Mouse (Mus musculus): ENCODE data around the gene Hormad2.

Gene Hormad2

GRCm38 (mm10) chr11:4446195-4446868, 5.4 kb upstream of the Hormad2 start:
- DNase-seq (ENCODE audit: low read depth) = no peak

DNA sequence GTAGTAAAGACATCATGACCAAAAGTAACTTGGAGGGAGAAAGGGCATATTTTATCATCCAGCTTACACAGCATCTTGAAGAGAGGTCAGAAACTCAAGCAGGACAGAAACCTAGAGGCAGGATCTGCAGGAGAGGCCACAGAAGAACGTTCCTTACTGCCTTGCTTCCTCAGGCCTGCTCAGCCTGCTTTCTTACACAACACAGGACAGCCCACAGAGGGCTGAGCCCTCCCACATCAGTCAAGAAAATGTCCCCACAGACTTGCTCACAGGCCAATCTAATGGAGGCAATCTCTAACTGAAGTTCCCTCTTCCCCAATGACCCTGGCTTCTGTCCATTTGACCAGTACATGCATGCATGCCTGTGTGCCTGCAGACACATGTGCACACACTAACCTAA, 1.4 kb upstream of the Hormad2 start:
- DNase-seq (ENCODE audit: low read depth) = no peak

GRCm38 (mm10) chr11:4438211-4438610, 2.7 kb downstream of the Hormad2 start:
- no peak for DNase-seq (ENCODE audit: low read depth)

GRCm38 (mm10) chr11:4437318-4437717, 3.6 kb downstream of the Hormad2 start:
- no peak for DNase-seq (ENCODE audit: low read depth)

GRCm38 (mm10) chr11:4436631-4437030, 4.3 kb downstream of the Hormad2 start:
- peak; percentile 47 for DNase-seq (ENCODE audit: low read depth)

DNA sequence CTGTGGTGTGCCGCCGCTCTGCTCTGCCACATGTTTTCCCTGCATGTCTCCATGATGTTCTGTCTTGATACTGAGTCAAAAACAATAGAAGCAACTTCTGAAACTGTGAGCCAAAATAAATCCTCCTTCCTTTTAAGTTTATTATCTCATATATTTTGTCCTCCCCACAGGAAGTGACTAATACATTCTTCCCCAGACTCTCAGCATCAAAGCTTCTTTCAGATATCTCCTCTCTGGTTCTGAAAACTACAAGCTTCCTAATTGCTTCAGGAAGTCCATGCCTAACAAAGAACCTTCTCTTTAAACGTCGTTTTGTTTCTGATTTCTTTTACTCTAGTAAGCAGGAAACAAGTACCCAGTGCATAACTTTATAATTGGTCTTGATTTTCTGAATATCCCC, 6.4 kb downstream of the Hormad2 start:
- no peak for DNase-seq (ENCODE audit: low read depth)

- peak; percentile 81 for DNase-seq (ENCODE audit: low read depth)
These were observed 17.1 kb downstream of the Hormad2 start for GRCm38 (mm10) chr11:4423818-4424217.

- peak; percentile 64 for DNase-seq (ENCODE audit: low read depth)
These were observed 18.1 kb downstream of the Hormad2 start for GRCm38 (mm10) chr11:4422494-4423425.

- peak; percentile 68 for DNase-seq (ENCODE audit: low read depth)
These were observed 18.9 kb downstream of the Hormad2 start for GRCm38 (mm10) chr11:4421933-4422488.

- no peak for DNase-seq (ENCODE audit: low read depth)
These were observed 22.9 kb downstream of the Hormad2 start for GRCm38 (mm10) chr11:4417986-4418385.

DNA sequence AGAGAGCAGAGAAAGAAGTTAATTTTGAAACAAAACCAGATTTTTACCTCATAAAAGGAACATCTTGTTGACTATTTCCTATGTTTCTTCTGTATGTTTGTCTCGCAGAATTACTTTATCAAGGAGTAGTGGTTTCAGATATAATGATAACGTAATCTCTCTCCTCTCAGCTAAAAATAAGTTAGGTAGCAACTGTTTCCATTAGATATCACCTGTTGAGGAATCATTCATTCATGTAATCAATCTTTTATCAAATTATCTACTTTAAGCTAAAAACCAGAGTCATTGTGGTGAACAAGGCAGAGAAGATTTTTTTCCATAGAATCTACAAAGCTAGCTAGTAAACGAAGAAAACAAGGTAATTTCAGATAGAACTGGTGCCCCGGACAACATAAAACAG, 28.6 kb downstream of the Hormad2 start:
- no peak for DNase-seq (ENCODE audit: low read depth)

DNA sequence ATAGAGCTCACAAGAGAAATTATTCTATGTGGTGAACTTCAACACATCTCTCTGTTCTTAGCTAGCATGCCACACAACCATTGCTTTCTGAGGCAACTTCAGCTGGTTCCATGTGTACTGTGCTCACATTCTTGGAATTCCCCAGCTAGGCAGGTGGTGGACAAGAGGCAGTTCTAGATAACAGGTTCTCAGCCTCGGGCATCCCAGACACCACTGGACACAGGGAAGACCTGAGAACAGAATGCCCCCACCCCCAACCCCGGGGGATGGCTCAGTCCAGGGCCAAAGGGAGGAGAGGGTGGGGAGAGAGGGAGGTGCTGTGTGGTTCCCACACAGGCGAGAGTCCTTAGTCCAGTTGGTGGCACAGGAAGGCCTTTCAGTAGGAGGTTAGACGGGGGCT, 36.6 kb downstream of the Hormad2 start:
- DNase-seq (ENCODE audit: low read depth) = no peak

DNA sequence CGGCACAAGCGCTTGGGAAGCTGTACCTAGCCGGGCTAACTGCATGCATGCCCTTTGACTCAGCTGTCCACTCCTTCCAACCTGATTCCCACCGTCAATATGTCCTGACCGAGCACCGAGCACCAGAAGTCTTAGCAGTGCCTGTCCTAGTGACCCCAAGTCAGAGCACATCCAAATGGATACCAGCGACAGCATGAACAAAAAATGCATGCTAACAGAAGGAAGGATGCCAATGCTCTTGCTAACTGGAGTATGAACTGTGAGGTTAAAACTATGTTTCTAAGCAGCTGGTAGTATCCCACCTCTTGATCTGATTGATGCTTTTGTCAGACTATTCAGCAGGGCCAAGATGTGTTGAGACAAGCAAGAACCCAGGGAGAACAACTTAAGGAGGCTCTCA, 37.5 kb downstream of the Hormad2 start:
- no peak for DNase-seq (ENCODE audit: low read depth)

- DNase-seq (ENCODE audit: low read depth) = no peak
These were observed 39.7 kb downstream of the Hormad2 start for GRCm38 (mm10) chr11:4401251-4401650.

DNA sequence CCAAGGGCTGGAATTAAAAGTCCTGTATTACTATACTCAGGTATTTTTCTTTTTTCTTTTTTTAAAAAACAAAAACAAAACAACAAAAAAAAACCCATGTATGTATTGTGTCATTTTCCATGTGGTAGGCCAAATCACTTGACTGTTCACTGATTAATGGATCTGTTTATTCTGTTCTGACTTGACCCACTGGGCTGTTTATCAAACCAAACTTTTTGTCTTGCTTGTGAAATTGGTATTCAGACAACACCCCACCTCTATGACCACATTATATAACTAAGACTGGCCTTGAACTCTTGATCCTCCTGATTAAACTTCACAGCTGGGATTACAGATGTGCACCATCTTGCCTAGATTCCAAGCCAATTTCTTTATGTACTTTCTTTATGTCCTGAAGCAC, 46.7 kb downstream of the Hormad2 start:
- no peak for DNase-seq (ENCODE audit: low read depth)

- DNase-seq (ENCODE audit: low read depth) = no peak
These were observed 52.9 kb downstream of the Hormad2 start for GRCm38 (mm10) chr11:4388018-4388417.

DNA sequence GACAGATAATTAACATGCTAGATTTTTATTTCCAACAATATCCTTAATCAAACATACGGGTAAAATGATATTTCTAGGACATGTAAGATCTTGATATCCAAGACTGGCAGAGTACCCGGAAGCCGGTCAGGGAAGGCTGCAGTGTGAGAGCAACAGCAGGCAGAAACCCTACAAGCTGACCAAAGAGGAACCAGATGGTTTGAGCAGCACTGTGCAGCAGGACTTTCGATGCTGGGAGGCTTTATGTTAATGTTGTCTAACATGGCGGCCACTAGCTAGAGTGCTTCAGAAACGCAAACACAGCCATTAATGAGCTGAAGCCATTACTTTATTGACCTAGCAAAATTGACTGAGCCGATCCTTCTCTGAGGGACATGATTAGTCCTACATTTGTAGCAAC, 58.6 kb downstream of the Hormad2 start:
- no peak for DNase-seq (ENCODE audit: low read depth)

GRCm38 (mm10) chr11:4379857-4380256, 61.0 kb downstream of the Hormad2 start:
- DNase-seq (ENCODE audit: low read depth) = no peak

- DNase-seq (ENCODE audit: low read depth) = no peak
These were observed 74.5 kb downstream of the Hormad2 start for GRCm38 (mm10) chr11:4366389-4366788.

GRCm38 (mm10) chr11:4355430-4355829, 85.5 kb downstream of the Hormad2 start:
- no peak for DNase-seq (ENCODE audit: low read depth)

DNA sequence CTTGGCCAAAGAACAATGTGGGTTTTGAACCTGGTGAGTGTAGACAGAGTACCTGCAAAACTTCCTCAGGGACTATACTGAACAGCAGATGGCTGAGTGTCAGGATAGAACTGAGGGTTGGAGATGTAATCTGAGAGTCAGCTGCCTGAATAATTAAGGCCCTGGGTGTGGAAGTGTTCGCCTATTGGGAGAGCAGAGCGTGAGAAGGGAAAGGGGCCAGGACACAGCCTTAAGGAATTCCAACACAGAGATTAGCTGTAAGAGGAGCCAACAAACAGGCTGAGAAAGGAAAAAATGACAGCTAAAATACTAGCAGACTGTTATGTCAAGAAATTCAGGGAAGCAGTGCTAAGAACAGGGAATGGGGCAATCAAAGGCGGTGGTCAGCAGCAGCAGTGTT, 88.3 kb downstream of the Hormad2 start:
- DNase-seq (ENCODE audit: low read depth) = no peak

DNA sequence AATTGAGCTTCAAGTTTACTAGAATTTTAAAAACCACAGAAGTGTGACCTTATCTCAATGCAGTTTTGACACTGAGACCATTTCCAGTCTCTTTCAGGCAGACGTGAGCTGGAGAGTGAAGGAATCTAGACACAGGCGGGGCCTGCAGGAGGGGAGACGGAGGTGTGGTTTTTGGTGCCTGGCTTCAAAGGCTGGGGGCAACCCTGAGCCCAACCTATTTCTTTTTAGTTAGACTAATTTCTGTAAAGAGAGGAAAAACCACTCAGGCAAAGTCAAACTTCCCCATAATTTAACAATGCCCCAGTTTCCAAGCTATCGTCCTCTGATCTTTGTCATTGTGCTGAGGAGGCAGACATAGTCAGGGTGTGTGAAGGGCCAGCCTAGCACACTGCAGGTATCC, 97.0 kb downstream of the Hormad2 start:
- no peak for DNase-seq (ENCODE audit: low read depth)

GRCm38 (mm10) chr11:4342027-4342426, 98.9 kb downstream of the Hormad2 start:
- DNase-seq (ENCODE audit: low read depth) = no peak
